Mouse (Mus musculus): ENCODE measurements around the gene Atp6v0b. TPM values are rescaled to one million over a fixed set of nuclear protein-coding genes. Genes with fewer than 3 reads are reported as not detected.

Atp6v0b gene
- polyA plus RNA-seq, 1 experiment from 2014 or later, result 236 TPM

GRCm38 (mm10) chr4:117921358-117921757 is 34.2 kb upstream of the Atp6v0b start:
- no peak for TF ChIP-seq CTCF (IDR thresholded peaks at IDR 0.05)
- no peaks in the 10 kb centered on the region for H3K27me3 ChIP-seq
- in situ Hi-C loops (cut with MboI; ENCODE audit: low pct_unique_long_range_greater_than_20kb), result no loop called here
- POLR2A ChIA-PET, result no interaction called here
- no peak for ATAC-seq
- CTCF ChIA-PET, result no interaction called here
- no peak for DNase-seq (ENCODE audit: low read depth, low spot score)

GRCm38 (mm10) chr4:117918762-117919161 is 31.6 kb upstream of the Atp6v0b start:
- H3K27me3 ChIP-seq, result no peaks in the 10 kb centered on the region
- in situ Hi-C loops (cut with MboI; ENCODE audit: low pct_unique_long_range_greater_than_20kb), result no loop called here
- DNase-seq (ENCODE audit: low read depth, low spot score), result no peak
- no peak for TF ChIP-seq CTCF (IDR thresholded peaks at IDR 0.05)
- POLR2A ChIA-PET, result no interaction called here
- no peak for ATAC-seq
- CTCF ChIA-PET, result interaction anchor here (1.0 to 1.8 kb wide), 2 partner anchors 10 to 165 kb away, joined by 3 to 6 read pairs; partner anchors contain the start of gene Artn

DNA sequence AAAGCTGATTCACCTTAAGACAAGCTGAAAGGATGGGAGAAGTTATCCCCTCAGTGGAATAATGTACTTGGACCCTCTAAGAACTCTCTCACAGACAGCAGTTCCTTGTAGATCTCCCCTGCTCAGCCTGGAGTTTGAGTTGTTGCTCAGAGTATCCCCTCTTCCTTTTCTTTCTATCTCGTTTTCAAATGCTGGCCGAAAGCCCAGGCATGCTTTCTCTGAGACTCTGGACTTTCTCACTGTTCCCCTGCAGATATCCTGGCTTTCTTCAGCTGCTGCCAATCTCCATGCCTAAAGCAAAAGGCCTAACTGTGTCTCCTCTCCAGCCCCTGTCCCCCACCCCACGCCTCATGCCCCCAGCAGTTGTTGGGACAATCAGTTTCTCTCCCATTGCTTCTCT is 31.1 kb upstream of the Atp6v0b start:
- no peak for TF ChIP-seq CTCF (IDR thresholded peaks at IDR 0.05)
- ChIA-PET CTCF (interaction anchor here (1.0 to 1.8 kb wide), 2 partner anchors 10 to 165 kb away, joined by 3 to 6 read pairs; partner anchors contain the start of gene Artn), POLR2A (no interaction called here)
- H3K27me3 ChIP-seq, result no peaks in the 10 kb centered on the region
- no peak for DNase-seq (ENCODE audit: low read depth, low spot score)
- no peak for ATAC-seq
- in situ Hi-C loops (cut with MboI; ENCODE audit: low pct_unique_long_range_greater_than_20kb), result no loop called here

- no peak for DNase-seq (ENCODE audit: low read depth, low spot score)
- TF ChIP-seq CTCF (IDR thresholded peaks at IDR 0.05), result no peak
These were observed 30.7 kb upstream of the Atp6v0b start for GRCm38 (mm10) chr4:117917847-117918246.

GRCm38 (mm10) chr4:117917402-117917801 is 30.3 kb upstream of the Atp6v0b start:
- ChIA-PET POLR2A (no interaction called here), CTCF (interaction anchor here (1.0 to 1.8 kb wide), 2 partner anchors 11 to 166 kb away, joined by 3 to 6 read pairs; partner anchors contain the start of gene Artn)
- ATAC-seq, result no peak
- in situ Hi-C loops (cut with MboI; ENCODE audit: low pct_unique_long_range_greater_than_20kb), result no loop called here
- DNase-seq (ENCODE audit: low read depth, low spot score), result no peak
- TF ChIP-seq CTCF (IDR thresholded peaks at IDR 0.05), result no peak
- no peaks in the 10 kb centered on the region for H3K27me3 ChIP-seq

More at GRCm38 (mm10) chr4:117917847-117918246, 30.7 kb upstream of the Atp6v0b start:
- ChIA-PET CTCF (interaction anchor here (1.0 to 1.8 kb wide), 2 partner anchors 11 to 166 kb away, joined by 3 to 6 read pairs; partner anchors contain the start of gene Artn), POLR2A (no interaction called here)
- H3K27me3 ChIP-seq, result no peaks in the 10 kb centered on the region
- ATAC-seq, result no peak
- in situ Hi-C loops (cut with MboI; ENCODE audit: low pct_unique_long_range_greater_than_20kb), result no loop called here

- ChIA-PET CTCF (interaction anchor here (1.0 to 1.2 kb wide), 2 partner anchors 11 to 57 kb away, joined by 3 to 5 read pairs; no protein-coding TSS in a partner anchor), POLR2A (interaction anchor here (0.7 kb wide), 1 partner anchor 12 kb away, joined by 3 read pairs; the partner anchor contains the start of gene Artn)
- in situ Hi-C loops (cut with MboI; ENCODE audit: low pct_unique_long_range_greater_than_20kb), result no loop called here
- TF ChIP-seq CTCF (IDR thresholded peaks at IDR 0.05), result no peak
- ATAC-seq (no peak), DNase-seq (ENCODE audit: low read depth, low spot score) (no peak)
- H3K27me3 ChIP-seq, result no peaks in the 10 kb centered on the region
These were observed 29.3 kb upstream of the Atp6v0b start for GRCm38 (mm10) chr4:117916386-117916785.

- in situ Hi-C loops (cut with MboI; ENCODE audit: low pct_unique_long_range_greater_than_20kb), result no loop called here
- DNase-seq (ENCODE audit: low read depth, low spot score) (no peak), ATAC-seq (no peak)
- POLR2A ChIA-PET, result interaction anchor here (0.7 kb wide), 1 partner anchor 215 kb away, joined by 8 read pairs; no protein-coding TSS in a partner anchor
- TF ChIP-seq CTCF (IDR thresholded peaks at IDR 0.05), result no peak
- CTCF ChIA-PET, result interaction anchor here (1.0 to 1.2 kb wide), 2 partner anchors 12 to 56 kb away, joined by 3 to 5 read pairs; no protein-coding TSS in a partner anchor
- H3K27me3 ChIP-seq, result no peaks in the 10 kb centered on the region
These were observed 28.5 kb upstream of the Atp6v0b start for GRCm38 (mm10) chr4:117915489-117916105.

GRCm38 (mm10) chr4:117914591-117915442 is 27.7 kb upstream of the Atp6v0b start, which contains the start of gene Ipo13:
Ipo13 (minus strand) TSS chr4:117914999.
- H3K27me3 ChIP-seq, result no peaks in the 10 kb centered on the region
- in situ Hi-C loops (cut with MboI; ENCODE audit: low pct_unique_long_range_greater_than_20kb), result no loop called here
- ChIA-PET CTCF (no interaction called here), POLR2A (interaction anchor here (1.0 kb wide), 2 partner anchors 9 to 102 kb away, joined by 3 read pairs; no protein-coding TSS in a partner anchor)
- TF ChIP-seq CTCF (IDR thresholded peaks at IDR 0.05), result no peak
- DNase-seq (ENCODE audit: low read depth, low spot score), result peak; percentile 41
- peak; percentile 74 for ATAC-seq

GRCm38 (mm10) chr4:117914031-117914430 is 26.9 kb upstream of the Atp6v0b start:
- ChIA-PET POLR2A (interaction anchor here (0.7 to 1.0 kb wide), 4 partner anchors 8 to 103 kb away, joined by 3 to 9 read pairs (median 6); no protein-coding TSS in a partner anchor), CTCF (no interaction called here)
- no peak for TF ChIP-seq CTCF (IDR thresholded peaks at IDR 0.05)
- H3K27me3 ChIP-seq, result no peaks in the 10 kb centered on the region
- no peak for DNase-seq (ENCODE audit: low read depth, low spot score)
- in situ Hi-C loops (cut with MboI; ENCODE audit: low pct_unique_long_range_greater_than_20kb), result no loop called here
- no peak for ATAC-seq

- ChIA-PET CTCF (interaction anchor here (1.3 kb wide), 1 partner anchor 14 kb away, joined by 4 read pairs; no protein-coding TSS in a partner anchor), POLR2A (interaction anchor here (0.7 to 0.8 kb wide), 2 partner anchors 21 to 22 kb away, joined by 9 read pairs; no protein-coding TSS in a partner anchor)
- TF ChIP-seq CTCF (IDR thresholded peaks at IDR 0.05), result no peak
- in situ Hi-C loops (cut with MboI; ENCODE audit: low pct_unique_long_range_greater_than_20kb), result no loop called here
- ATAC-seq (no peak), DNase-seq (ENCODE audit: low read depth, low spot score) (no peak)
- H3K27me3 ChIP-seq, result no peaks in the 10 kb centered on the region
These were observed 26.3 kb upstream of the Atp6v0b start for GRCm38 (mm10) chr4:117913421-117913820.

Measured in Patski (cell line).